ENCODE assay signal across 9 mouse cellular contexts in the genomic region with DNA sequence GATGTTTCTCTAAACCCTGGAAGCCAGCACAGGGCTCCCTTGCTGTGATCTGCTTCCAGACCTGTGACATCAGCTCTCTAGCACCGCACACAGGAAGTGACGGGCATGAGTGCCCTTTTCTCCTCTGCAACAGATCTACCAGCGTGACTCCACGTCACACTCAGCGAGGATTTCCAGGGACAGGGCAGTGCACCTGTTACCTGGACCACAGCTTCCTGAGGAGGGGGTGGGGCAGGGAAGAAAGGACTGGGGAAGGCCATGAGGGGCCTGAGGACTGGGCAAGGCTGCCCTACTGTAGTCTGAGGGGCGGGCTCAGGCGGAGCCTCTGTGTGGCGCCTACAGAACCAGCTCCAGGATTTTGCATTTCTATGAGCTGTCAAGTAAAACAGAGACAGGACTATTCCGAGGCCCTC. TPM values are rescaled to one million over a fixed set of nuclear protein-coding genes. Genes with fewer than 3 reads are reported as not detected.
DNase-seq lines count a peak whose midpoint lies in the region; ATAC-seq lines count a peak whose summit lies in the region.
"Had no signal": no experiment of that assay in that cellular context is flagged by ENCODE, and none has a peak within 500 bp of the region (broad histone marks: within the 10 kb centered on the region; RNA-seq: fewer than 3 reads in every experiment).

No protein-coding gene starts in this region.

- H3K4me1 ChIP-seq in neural tube, embryonic 11.5 days (ENCODE audit: control insufficient read depth, insufficient read depth, low read length), result peaks cover 17% of the 10 kb centered on the region
- H3K4me1 ChIP-seq in embryonic facial prominence, embryonic 10.5 days, result peaks cover 50% of the 10 kb centered on the region
- peaks cover 22% of the 10 kb centered on the region for H3K4me1 ChIP-seq in limb, embryonic 11.5 days (ENCODE audit: control insufficient read depth, insufficient read depth, low read length)
- H3K4me1 ChIP-seq in midbrain, embryonic 14.5 days (ENCODE audit: control insufficient read depth, insufficient read depth, low read length), result peaks cover 26% of the 10 kb centered on the region

- 29% methylated on average over 9 of the region's 9 CpGs for WGBS in neural tube, embryonic 11.5 days
- WGBS in embryonic facial prominence, embryonic 10.5 days, result 19% methylated on average over 9 of the region's 9 CpGs
- 25% methylated on average over 9 of the region's 9 CpGs for WGBS in limb, embryonic 11.5 days
- 12% methylated on average over 9 of the region's 9 CpGs for WGBS in midbrain, embryonic 14.5 days

- DNase-seq in neural tube, embryonic 11.5 days (ENCODE audit: low spot score), result peak; percentile 44
- DNase-seq in neural tube, embryonic 10.5 days (ENCODE audit: extremely low spot score, low spot score), result no peak
- peak; percentile 40 for DNase-seq in embryonic facial prominence, embryonic 10.5 days (ENCODE audit: low spot score)
- peak; percentile 71 for DNase-seq in heart, postnatal 4 days
- DNase-seq in limb, embryonic 11.5 days (ENCODE audit: low spot score), result peak; percentile 40
- peak; percentile 70 for DNase-seq in midbrain, embryonic 14.5 days
- no peak for DNase-seq in c-Kit-positive CD71-positive TER-119-positive erythroid progenitor cells, embryonic 14.5 days (ENCODE audit: low spot score)
- no peak for DNase-seq in ovary, postnatal 14 days (ENCODE audit: low spot score)

- H3K9me3 ChIP-seq in neural tube, embryonic 11.5 days (ENCODE audit: control insufficient read depth, low read length), result no peaks in the 10 kb centered on the region
- no peaks in the 10 kb centered on the region for H3K9me3 ChIP-seq in embryonic facial prominence, embryonic 10.5 days
- no peaks in the 10 kb centered on the region for H3K9me3 ChIP-seq in limb, embryonic 11.5 days (ENCODE audit: control insufficient read depth, low read length)
- no peaks in the 10 kb centered on the region for H3K9me3 ChIP-seq in midbrain, embryonic 14.5 days (ENCODE audit: control insufficient read depth, low read length)

- peaks cover 18% of the 10 kb centered on the region for H3K36me3 ChIP-seq in neural tube, embryonic 11.5 days (ENCODE audit: control insufficient read depth, insufficient read depth, low read length)
- peaks cover 85% of the 10 kb centered on the region for H3K36me3 ChIP-seq in embryonic facial prominence, embryonic 10.5 days (replicated peaks)
- peaks cover 21% of the 10 kb centered on the region for H3K36me3 ChIP-seq in limb, embryonic 11.5 days (ENCODE audit: control insufficient read depth, insufficient read depth, low read length)
- H3K36me3 ChIP-seq in midbrain, embryonic 14.5 days (ENCODE audit: control insufficient read depth, insufficient read depth, low read length), result peaks cover 67% of the 10 kb centered on the region

- H3K4me2 ChIP-seq in neural tube, embryonic 11.5 days (ENCODE audit: low read depth), result no peak overlapping the region
- H3K4me2 ChIP-seq in limb, embryonic 11.5 days (ENCODE audit: low read depth, severe bottlenecking), result no peak overlapping the region
- peak overlapping the region; percentile 8; the same call in 1 of the 2 replicates for H3K4me2 ChIP-seq in midbrain, embryonic 14.5 days (ENCODE audit: low read length)

- no peak overlapping the region for H3K4me3 ChIP-seq in neural tube, embryonic 11.5 days (ENCODE audit: low read depth, low read length)
- H3K4me3 ChIP-seq in embryonic facial prominence, embryonic 10.5 days, result peak overlapping the region; percentile 23
- H3K4me3 ChIP-seq in limb, embryonic 11.5 days (ENCODE audit: low read depth, low read length), result no peak overlapping the region
- no peak overlapping the region for H3K4me3 ChIP-seq in midbrain, embryonic 14.5 days (replicated peaks; ENCODE audit: low read depth, low read length)
- H3K4me3 ChIP-seq: erythroblast, embryonic 14.5 days had no signal

- no peak for ATAC-seq in neural tube, embryonic 11.5 days (ENCODE audit: insufficient read depth, low FRiP score, low TSS enrichment)
- peak; percentile 45 for ATAC-seq in limb, embryonic 11.5 days (ENCODE audit: insufficient number of reproducible peaks, low FRiP score, low TSS enrichment, low read depth)
- ATAC-seq in midbrain, embryonic 14.5 days (ENCODE audit: low FRiP score, low TSS enrichment), result no peak

- no peak overlapping the region for H3K9ac ChIP-seq in neural tube, embryonic 11.5 days (ENCODE audit: low read length)
- 0 out of 2 replicates have a peak overlapping the region, but pooled peaks have one; percentile 23 for H3K9ac ChIP-seq in limb, embryonic 11.5 days (ENCODE audit: low read length)
- H3K9ac ChIP-seq in midbrain, embryonic 14.5 days (replicated peaks; ENCODE audit: low read length), result no peak overlapping the region; the same call in 1 of the 2 replicates

- H3K27me3 ChIP-seq in neural tube, embryonic 11.5 days (ENCODE audit: control insufficient read depth, insufficient read depth, low read length), result no peaks in the 10 kb centered on the region
- no peaks in the 10 kb centered on the region for H3K27me3 ChIP-seq in embryonic facial prominence, embryonic 10.5 days (replicated peaks; ENCODE audit: low read depth, poor library complexity, severe bottlenecking)
- no peaks in the 10 kb centered on the region for H3K27me3 ChIP-seq in limb, embryonic 11.5 days (ENCODE audit: control insufficient read depth, insufficient read depth, low read length)
- H3K27me3 ChIP-seq in midbrain, embryonic 14.5 days (ENCODE audit: control insufficient read depth, insufficient read depth, low read length), result no peaks in the 10 kb centered on the region

- peak overlapping the region; percentile 36; the same call in 1 of the 2 replicates for H3K27ac ChIP-seq in neural tube, embryonic 11.5 days (ENCODE audit: low read depth, low read length)
- peak overlapping the region; percentile 76 for H3K27ac ChIP-seq in embryonic facial prominence, embryonic 10.5 days (replicated peaks)
- H3K27ac ChIP-seq in limb, embryonic 11.5 days (replicated peaks; ENCODE audit: low read depth, low read length), result peak overlapping the region; percentile 33; the same call in 1 of the 2 replicates
- H3K27ac ChIP-seq in midbrain, embryonic 14.5 days (replicated peaks; ENCODE audit: low read depth, low read length), result peak overlapping the region; percentile 78

RNA-seq across cellular contexts. Expression of gene Mtch1, which starts 6.1 kb away (rescaled TPM):
- polyA plus RNA-seq in neural tube, embryonic 11.5 days (2014; fragmentation: Nextera tagmentation; extraction: Ambion mirVana), result 402 and 441 TPM in 2 replicates
- polyA plus RNA-seq in embryonic facial prominence, embryonic 10.5 days (2016; fragmentation: Nextera tagmentation; extraction: Ambion mirVana), result 278 and 280 TPM in 2 replicates
- 100 to 1,000 TPM; 358 to 374 TPM for total RNA-seq in heart, postnatal 4 days (2021)
- 318 and 321 TPM in 2 replicates for polyA plus RNA-seq in limb, embryonic 11.5 days (2014; fragmentation: Nextera tagmentation; extraction: Ambion mirVana)
- polyA plus RNA-seq in midbrain, embryonic 14.5 days (2014; fragmentation: Nextera tagmentation; extraction: Ambion mirVana), result 533 and 550 TPM in 2 replicates

RNA-seq across cellular contexts. Expression of gene Fgd2, which starts 19.1 kb away (rescaled TPM):
- 2.8 and 3.5 TPM in 2 replicates for polyA plus RNA-seq in neural tube, embryonic 11.5 days (2014; fragmentation: Nextera tagmentation; extraction: Ambion mirVana)
- 10.2 and 12.3 TPM in 2 replicates for polyA plus RNA-seq in embryonic facial prominence, embryonic 10.5 days (2016; fragmentation: Nextera tagmentation; extraction: Ambion mirVana)
- total RNA-seq in heart, postnatal 4 days (2021), result 1 to 10 TPM; 2.1 to 2.8 TPM
- 3.2 and 4.2 TPM in 2 replicates for polyA plus RNA-seq in limb, embryonic 11.5 days (2014; fragmentation: Nextera tagmentation; extraction: Ambion mirVana)
- 4.4 and 4.9 TPM in 2 replicates for polyA plus RNA-seq in midbrain, embryonic 14.5 days (2014; fragmentation: Nextera tagmentation; extraction: Ambion mirVana)

RNA-seq across cellular contexts. Expression of gene Pi16, which starts 24.1 kb away (rescaled TPM):
- polyA plus RNA-seq in neural tube, embryonic 11.5 days (2014; fragmentation: Nextera tagmentation; extraction: Ambion mirVana), result 0.23 and 0.36 TPM in 2 replicates
- polyA plus RNA-seq in embryonic facial prominence, embryonic 10.5 days (2016; fragmentation: Nextera tagmentation; extraction: Ambion mirVana), result 0.65 and 0.91 TPM in 2 replicates
- 10 to 100 TPM in 1 of 2 experiments, 1 to 10 TPM in 1; 8.8 to 10.2 TPM for total RNA-seq in heart, postnatal 4 days (2021)
- polyA plus RNA-seq in limb, embryonic 11.5 days (2014; fragmentation: Nextera tagmentation; extraction: Ambion mirVana), result 0.19 and 0.21 TPM in 2 replicates
- 1.3 and 2.8 TPM in 2 replicates for polyA plus RNA-seq in midbrain, embryonic 14.5 days (2014; fragmentation: Nextera tagmentation; extraction: Ambion mirVana)

Comparison
In these comparisons a context has a peak if more than half of its experiments do, and no peak if none do; other contexts are left out.
1. DNase-seq: peak in neural tube, embryonic 11.5 days (single experiment), embryonic facial prominence, embryonic 10.5 days (single experiment), heart, postnatal 4 days (single experiment), limb, embryonic 11.5 days (single experiment) and midbrain, embryonic 14.5 days (single experiment); none in neural tube, embryonic 10.5 days (single experiment), c-Kit-positive CD71-positive TER-119-positive erythroid progenitor cells, embryonic 14.5 days (single experiment) and ovary, postnatal 14 days (single experiment).
2. Peak in every context shown above with its lines, with median percentiles within 50 percentile points of each other: H3K27ac ChIP-seq.